Mouse (Mus musculus) kidney, embryonic 14.5 days (tissue): ENCODE measurements around the gene Gm13278. TPM values are rescaled to one million over a fixed set of nuclear protein-coding genes. Genes with fewer than 3 reads are reported as not detected.
"Not testable (repeated sequence)": the region's sequence is repeated elsewhere in the genome, so short reads cannot be mapped to it uniquely, and the experiment has no call there.

Experiments used
- ATAC-seq: fragments of 200-750 bp; cut with Nextera tagmentation; 2 replicates; pipeline ENCODE4 v1.8.0; 2017; ENCODE audit warnings: moderate number of reproducible peaks, mild to moderate bottlenecking, moderate TSS enrichment, moderate library complexity; ENCODE audit not compliant: low FRiP score, low TSS enrichment
- H3K27ac ChIP-seq: fragments of 300-500 bp; sonication (generic); 2 replicates; pipeline ENCODE4 v1.5.1; 2014; ENCODE audit warnings: low read depth, mild to moderate bottlenecking, low read length, moderate library complexity, mixed read lengths
- H3K27me3 ChIP-seq: fragments of 300-500 bp; sonication (generic); 2 replicates; pipeline ENCODE4 v1.6.1; 2014; ENCODE audit warnings: mild to moderate bottlenecking, low read length; ENCODE audit not compliant: control insufficient read depth, insufficient read depth
- H3K36me3 ChIP-seq: fragments of 300-500 bp; sonication (generic); 2 replicates; pipeline ENCODE4 v1.6.1; 2014; ENCODE audit warnings: low read length, mixed read lengths; ENCODE audit not compliant: control insufficient read depth, insufficient read depth
- H3K4me1 ChIP-seq: fragments of 300-500 bp; sonication (generic); 2 replicates; pipeline ENCODE4 v1.6.1; 2014; ENCODE audit warnings: low read length, mixed read lengths; ENCODE audit not compliant: control insufficient read depth, insufficient read depth
- H3K4me2 ChIP-seq: fragments of 300-500 bp; sonication (generic); replicated peaks from 2 replicates; pipeline ENCODE4 v1.6.1; 2014; ENCODE audit warnings: low read depth, mild to moderate bottlenecking, low read length
- H3K4me3 ChIP-seq: fragments of 300-500 bp; sonication (generic); 2 replicates; pipeline ENCODE4 v1.5.1; 2014; ENCODE audit warnings: mild to moderate bottlenecking, low read length
- H3K9ac ChIP-seq: fragments of 300-500 bp; sonication (generic); 2 replicates; pipeline ENCODE4 v1.6.1; 2014; ENCODE audit warnings: low read depth, mild to moderate bottlenecking, low read length, moderate library complexity
- H3K9me3 ChIP-seq: fragments of 300-500 bp; sonication (generic); 2 replicates; pipeline ENCODE4 v1.6.1; 2016; ENCODE audit warnings: low read length; ENCODE audit not compliant: control insufficient read depth
- WGBS: fragments of 180-500 bp; shearing (Covaris S2); extraction: QIAGEN DNeasy Blood & Tissue Kit; methylation state at CpG from one replicate; pipeline ENCODE4 v1.1.7; 2014; 5-methylcytosine and 5-hydroxymethylcytosine counted together
- polyA plus RNA-seq: library from polyadenylated mRNA; unstranded; fragments of >200 nt; fragmentation: Nextera tagmentation; extraction: Ambion mirVana; gene quantifications from 2 replicates; pipeline ENCODE4 v1.2.1, GENCODE M21; 2014

The Gm13278 gene
- polyA plus RNA-seq, 1 experiment from 2014 or later: not detected

- not testable (repeated sequence) for ATAC-seq, H3K27me3 ChIP-seq, H3K36me3 ChIP-seq, H3K27ac ChIP-seq, H3K9ac ChIP-seq, H3K9me3 ChIP-seq, H3K4me1 ChIP-seq
- Histone ChIP-seq H3K4me3 (peak within 1 kb of the TSS; percentile 17; the same call in 1 of the 2 replicates), H3K4me2 (peak within 1 kb of the TSS; percentile 24; the same call in 1 of the 2 replicates)
- WGBS: 19% methylated on average over 7 of the region's 14 CpGs
These were observed 31.6 kb upstream of the Gm13278 start, which contains the start of gene Gm13283 for GRCm38 (mm10) chr4:88759610-88760268. Gene Gm13283, plus strand, starts transcription at chr4:88760119.

- H3K36me3 ChIP-seq, H3K9me3 ChIP-seq, ATAC-seq, H3K9ac ChIP-seq, H3K4me1 ChIP-seq, H3K27me3 ChIP-seq, H3K27ac ChIP-seq: not testable (repeated sequence)
- Histone ChIP-seq H3K4me3 (peak overlapping the region; percentile 17; the same call in 1 of the 2 replicates), H3K4me2 (peak overlapping the region; percentile 24; the same call in 1 of the 2 replicates)
- 0% methylated on average over 23 of the region's 28 CpGs for WGBS
These were observed 30.9 kb upstream of the Gm13278 start for GRCm38 (mm10) chr4:88760431-88760830.

GRCm38 (mm10) chr4:88761776-88762175 lies 29.6 kb upstream of the Gm13278 start:
- ATAC-seq, H3K4me1 ChIP-seq, H3K36me3 ChIP-seq, H3K27ac ChIP-seq, H3K4me3 ChIP-seq, H3K27me3 ChIP-seq, H3K9ac ChIP-seq, H3K9me3 ChIP-seq, H3K4me2 ChIP-seq: not testable (repeated sequence)
- WGBS: 70% methylated on average over 6 of the region's 8 CpGs

GRCm38 (mm10) chr4:88762341-88762740 lies 29.0 kb upstream of the Gm13278 start:
- not testable (repeated sequence) for H3K4me1 ChIP-seq, H3K4me2 ChIP-seq, H3K9ac ChIP-seq, H3K9me3 ChIP-seq, ATAC-seq, H3K27ac ChIP-seq, H3K36me3 ChIP-seq, H3K27me3 ChIP-seq, H3K4me3 ChIP-seq
- WGBS: 60% methylated on average over 7 of the region's 9 CpGs

- not testable (repeated sequence) for ATAC-seq, H3K27ac ChIP-seq, H3K4me1 ChIP-seq, H3K9me3 ChIP-seq, H3K27me3 ChIP-seq, H3K36me3 ChIP-seq, H3K9ac ChIP-seq
- Histone ChIP-seq H3K4me3 (peak overlapping the region; percentile 20), H3K4me2 (peak overlapping the region; percentile 22)
- WGBS: 3% methylated on average over 20 of the region's 42 CpGs
These were observed 27.8 kb upstream of the Gm13278 start for GRCm38 (mm10) chr4:88763384-88764018.

GRCm38 (mm10) chr4:88773534-88773933 lies 17.8 kb upstream of the Gm13278 start, which contains the start of gene Gm13290:
Gene Gm13290, plus strand, starts transcription at chr4:88773834.
- ATAC-seq, H3K4me1 ChIP-seq: not testable (repeated sequence)

GRCm38 (mm10) chr4:88776622-88777021 lies 14.7 kb upstream of the Gm13278 start, which contains the start of gene Gm13289:
Gene Gm13289, plus strand, starts transcription at chr4:88776922.
- not testable (repeated sequence) for H3K9me3 ChIP-seq, ATAC-seq, H3K4me3 ChIP-seq, H3K27me3 ChIP-seq, H3K4me1 ChIP-seq, H3K36me3 ChIP-seq, H3K4me2 ChIP-seq, H3K27ac ChIP-seq, H3K9ac ChIP-seq
- no CpG with 5 or more reads among the region's 29 CpGs for WGBS

More at GRCm38 (mm10) chr4:88773534-88773933, 17.8 kb upstream of the Gm13278 start, which contains the start of gene Gm13290:
- H3K4me3 ChIP-seq, H3K9ac ChIP-seq, H3K27ac ChIP-seq, H3K9me3 ChIP-seq, H3K4me2 ChIP-seq, H3K27me3 ChIP-seq, H3K36me3 ChIP-seq: not testable (repeated sequence)
- no CpG with 5 or more reads among the region's 32 CpGs for WGBS

- not testable (repeated sequence) for H3K4me2 ChIP-seq, ATAC-seq, H3K27me3 ChIP-seq, H3K4me1 ChIP-seq, H3K9me3 ChIP-seq, H3K36me3 ChIP-seq, H3K9ac ChIP-seq, H3K4me3 ChIP-seq, H3K27ac ChIP-seq
- no CpG with 5 or more reads among the region's 29 CpGs for WGBS
These were observed 11.8 kb upstream of the Gm13278 start, which contains the start of gene Gm13272 for GRCm38 (mm10) chr4:88779550-88779949. Gene Gm13272, plus strand, starts transcription at chr4:88779850.

- H3K27me3 ChIP-seq, ATAC-seq: not testable (repeated sequence)
These were observed 11.0 kb upstream of the Gm13278 start for GRCm38 (mm10) chr4:88780320-88780719.

More at GRCm38 (mm10) chr4:88780320-88780719, 11.0 kb upstream of the Gm13278 start:
- H3K9ac ChIP-seq, H3K27ac ChIP-seq, H3K4me1 ChIP-seq, H3K36me3 ChIP-seq, H3K4me2 ChIP-seq, H3K4me3 ChIP-seq, H3K9me3 ChIP-seq: not testable (repeated sequence)
- 44% methylated on average over 10 of the region's 18 CpGs for WGBS
